Mouse (Mus musculus): ENCODE measurements around the gene Nup214.

Nup214 gene

DNA sequence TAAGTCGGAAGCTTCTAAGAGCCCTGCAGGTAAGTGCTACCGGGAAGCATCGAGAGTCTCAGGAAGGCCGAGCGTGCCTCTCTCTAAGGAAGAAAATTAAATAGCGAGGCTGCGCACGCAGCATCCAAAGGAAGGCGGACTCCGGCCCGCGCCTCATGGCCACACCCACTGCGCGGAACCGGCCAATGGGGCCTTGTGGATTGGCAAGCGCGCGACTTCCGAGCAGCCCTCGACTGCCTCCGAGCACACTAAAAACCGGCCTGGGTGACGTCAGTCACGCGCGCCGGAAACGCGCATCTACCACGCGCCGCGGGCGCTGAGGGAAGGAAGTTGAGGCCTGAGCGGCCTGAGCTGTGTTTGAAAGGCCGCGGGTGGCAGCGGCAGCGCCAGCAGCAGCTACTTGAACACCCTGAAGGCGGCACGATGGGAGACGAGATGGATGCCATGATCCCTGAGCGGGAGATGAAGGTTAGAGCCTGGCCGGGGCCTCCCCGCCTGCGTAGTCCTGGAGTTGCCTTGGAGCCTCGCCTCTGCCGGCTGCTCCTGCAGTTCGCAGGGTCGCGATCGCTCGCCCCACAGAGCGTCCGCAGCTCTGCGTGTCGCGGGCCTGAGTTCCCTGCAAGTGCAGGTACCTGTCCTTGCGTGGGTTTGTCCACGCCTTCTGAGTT is at the start of gene Nup214:
Nup214 (plus strand) TSS at position 296 of the 668 bp plus-strand sequence.
- DNase-seq (ENCODE audit: low spot score in 2 of 2), result peak; percentile 100

DNA sequence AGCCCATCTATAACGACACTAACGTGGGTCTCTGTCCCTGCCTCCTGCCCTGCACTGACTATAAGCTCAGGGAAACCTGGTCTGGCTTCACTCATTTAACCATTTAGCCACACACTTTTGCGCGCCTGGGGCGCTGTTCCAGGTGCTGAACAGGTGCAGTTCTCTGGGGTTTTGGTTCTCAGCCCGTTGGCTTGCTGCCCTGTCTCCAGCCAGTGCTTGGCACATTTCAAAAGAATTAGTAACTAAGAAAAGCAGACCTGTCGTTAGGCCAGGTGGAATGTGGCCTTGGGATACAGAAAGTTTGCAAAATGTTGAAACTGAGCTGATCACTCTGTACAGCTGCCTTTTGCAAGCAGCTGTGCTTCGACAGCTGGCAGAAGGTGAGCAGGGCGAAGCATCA is 49.4 kb upstream of the Nup214 start:
- DNase-seq (ENCODE audit: low spot score in 2 of 2), result no peak

DNA sequence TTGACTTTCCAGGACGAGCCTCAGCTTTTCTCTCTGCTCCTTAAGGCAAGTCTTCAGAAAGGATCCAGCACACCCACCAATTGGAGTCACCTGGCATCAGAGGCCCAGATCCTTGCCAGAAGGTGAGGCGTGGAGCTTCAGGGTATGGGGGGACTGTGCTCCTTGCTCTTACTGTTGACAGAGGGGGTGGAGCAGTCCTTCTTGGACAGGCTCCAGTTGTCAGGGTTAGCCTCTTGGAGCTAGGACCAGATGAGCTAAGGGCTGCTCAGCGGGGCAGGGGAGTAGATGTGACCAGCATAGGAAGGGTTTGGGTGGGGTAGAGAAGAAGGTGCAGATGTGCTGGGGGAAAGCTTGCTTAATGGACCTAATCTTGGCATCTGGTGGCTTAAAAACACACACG is 48.3 kb upstream of the Nup214 start:
- no peak for DNase-seq (ENCODE audit: low spot score in 2 of 2)

DNA sequence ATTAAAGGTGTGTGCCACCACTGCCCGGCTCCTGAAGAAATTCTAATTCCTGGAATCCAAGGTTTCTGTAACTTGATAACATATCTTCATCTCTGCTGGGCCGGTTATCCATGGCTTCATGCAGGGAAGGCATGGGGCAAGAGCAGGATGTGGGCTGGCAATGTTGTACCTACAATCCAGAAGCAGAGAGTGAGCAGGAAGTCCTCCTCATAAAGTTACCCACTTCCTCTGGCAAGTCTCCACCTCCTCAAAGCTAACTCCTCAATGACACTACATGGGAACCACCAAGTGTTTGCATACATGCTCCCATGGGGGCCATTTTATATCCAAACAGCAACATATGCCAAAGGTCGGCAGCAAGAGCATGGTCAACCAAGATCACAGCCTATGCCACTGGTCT is 44.6 kb upstream of the Nup214 start:
- DNase-seq (ENCODE audit: low spot score in 2 of 2), result no peak

DNA sequence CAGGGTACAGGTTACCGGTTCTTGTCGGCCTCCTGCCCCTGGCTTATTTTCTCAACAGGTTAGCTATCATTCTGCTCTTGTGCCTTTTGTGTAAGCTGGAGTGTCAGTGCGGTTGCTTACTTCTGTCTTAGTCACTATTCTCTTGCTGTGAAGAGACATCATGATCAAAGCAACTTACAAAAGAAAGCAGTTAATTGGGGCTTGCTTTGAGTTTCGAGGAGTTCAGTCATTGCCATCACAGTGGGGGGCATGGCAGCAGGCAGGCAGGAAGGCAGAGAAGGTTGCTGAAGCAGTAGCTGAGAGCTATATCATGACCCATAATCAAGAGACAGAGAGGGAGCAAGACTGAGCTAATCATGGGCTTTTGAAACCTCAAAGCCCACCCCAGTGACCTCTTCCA is 39.7 kb upstream of the Nup214 start:
- DNase-seq (ENCODE audit: low spot score in 2 of 2), result no peak

DNA sequence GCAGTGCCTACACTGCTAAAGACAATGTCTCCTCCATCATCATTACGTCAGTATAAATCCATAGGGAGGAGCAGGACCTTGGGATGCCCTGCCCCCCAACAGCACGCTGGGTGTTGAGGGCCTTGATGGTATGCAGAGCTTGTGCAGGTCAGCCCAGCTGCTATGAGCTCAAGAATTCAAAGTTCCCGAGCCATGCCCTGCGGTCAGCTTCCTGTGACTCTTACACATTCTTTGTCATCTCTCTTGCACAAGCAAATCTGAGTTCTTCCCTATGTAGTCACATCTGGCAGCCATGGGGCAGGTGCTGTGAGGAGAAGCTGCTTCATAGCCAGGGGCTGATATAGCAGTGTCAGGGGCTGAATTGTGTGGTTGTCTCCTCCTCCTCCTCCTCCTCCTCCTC is 39.2 kb upstream of the Nup214 start:
- DNase-seq (ENCODE audit: low spot score in 2 of 2), result no peak

DNA sequence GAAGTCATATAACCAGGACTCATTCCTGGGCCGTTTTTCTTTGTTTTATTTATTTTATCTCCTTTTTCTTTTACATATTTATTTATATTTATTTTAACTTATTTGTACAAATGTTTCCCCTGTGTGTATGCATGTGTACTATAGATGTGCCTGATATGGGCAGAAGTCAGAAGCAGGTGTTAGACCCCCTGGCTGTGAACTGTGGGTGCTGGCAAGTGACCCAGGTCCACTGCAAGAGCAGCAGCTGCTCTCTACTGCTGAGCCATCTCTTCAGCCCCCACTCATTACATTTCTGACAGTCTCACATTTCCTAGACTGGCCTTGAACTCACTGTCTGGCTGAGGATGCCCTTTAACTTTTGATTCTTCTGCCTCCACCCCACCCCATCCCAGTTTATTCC is 35.9 kb upstream of the Nup214 start:
- no peak for DNase-seq (ENCODE audit: low spot score in 2 of 2)

DNA sequence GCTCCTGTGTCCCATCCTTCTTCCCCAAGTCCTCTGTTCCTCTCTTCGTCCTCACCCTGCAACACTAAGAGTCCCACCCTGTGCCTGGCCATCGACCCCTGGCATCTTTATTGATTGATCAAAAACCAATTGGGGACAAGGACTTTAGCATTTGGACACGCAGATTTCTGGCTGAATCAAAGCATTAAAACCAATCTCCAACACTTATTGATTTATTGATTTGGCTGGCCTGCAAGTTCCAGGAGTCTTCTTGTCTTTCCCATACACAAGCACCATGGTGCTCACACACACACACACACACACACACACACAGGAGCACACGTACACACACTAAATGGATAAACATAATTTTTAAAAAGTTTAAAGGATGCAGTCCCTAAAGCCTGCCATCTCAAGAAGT is 31.2 kb upstream of the Nup214 start:
- no peak for DNase-seq (ENCODE audit: low spot score in 2 of 2)

DNA sequence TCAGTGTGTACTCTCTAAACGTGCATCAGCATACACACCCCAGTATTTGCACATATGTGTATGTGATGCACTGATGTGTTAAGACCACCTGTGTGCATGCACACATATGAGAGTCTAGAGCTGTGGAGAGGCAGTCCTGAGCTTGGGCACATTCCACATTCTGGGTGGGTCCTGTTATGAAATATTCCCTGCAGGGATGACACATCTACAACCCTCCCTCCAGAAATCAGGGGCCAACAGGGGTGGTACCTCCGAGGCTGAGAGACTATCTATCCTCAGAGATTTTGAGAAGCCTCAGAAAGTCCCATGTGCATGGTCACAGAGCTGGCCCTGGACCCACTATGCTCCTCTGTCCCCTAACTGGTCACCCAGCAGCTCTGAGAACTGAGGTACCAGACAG is 28.7 kb upstream of the Nup214 start:
- DNase-seq (ENCODE audit: low spot score in 2 of 2), result no peak

DNA sequence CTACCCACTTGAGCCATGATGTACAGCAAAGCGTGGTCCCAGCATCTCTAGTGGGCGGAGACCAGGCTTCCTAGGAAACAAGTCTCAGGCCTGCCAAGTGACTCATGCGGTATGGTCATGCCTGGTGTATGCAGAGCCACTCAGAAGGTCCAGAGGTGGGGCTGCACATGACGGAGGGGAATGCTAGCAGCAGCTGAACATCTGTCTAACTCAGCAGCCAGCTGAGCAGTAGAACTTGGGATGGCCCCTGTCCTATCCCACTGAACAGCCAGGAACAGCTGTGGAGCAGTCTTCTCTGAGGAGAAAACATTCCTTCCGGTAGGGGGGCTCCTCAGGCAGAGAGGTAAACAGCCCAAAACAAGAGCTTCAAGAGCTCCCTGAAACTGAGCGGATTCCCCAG is 25.8 kb upstream of the Nup214 start:
- DNase-seq (ENCODE audit: low spot score in 2 of 2), result no peak

DNA sequence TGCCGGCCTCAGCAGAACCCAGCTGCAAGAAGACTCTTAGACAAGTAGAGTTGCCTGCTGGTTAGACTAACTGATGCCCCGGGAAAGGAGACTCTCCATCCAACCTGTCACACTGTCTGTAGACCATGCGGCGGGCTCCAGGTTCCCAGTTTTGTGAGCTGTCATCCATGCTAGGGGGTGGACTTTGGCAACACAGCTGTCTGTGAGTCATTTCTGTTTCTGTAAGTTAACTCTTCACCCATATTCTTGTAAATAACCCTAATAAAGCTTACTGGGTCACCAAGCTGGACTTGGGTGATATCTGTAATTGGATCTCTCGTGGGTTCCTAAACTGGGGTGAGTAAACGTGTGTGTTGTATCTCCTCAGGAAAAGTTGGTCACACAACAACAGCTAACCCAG is 25.4 kb upstream of the Nup214 start:
- DNase-seq (ENCODE audit: low spot score in 2 of 2), result no peak

DNA sequence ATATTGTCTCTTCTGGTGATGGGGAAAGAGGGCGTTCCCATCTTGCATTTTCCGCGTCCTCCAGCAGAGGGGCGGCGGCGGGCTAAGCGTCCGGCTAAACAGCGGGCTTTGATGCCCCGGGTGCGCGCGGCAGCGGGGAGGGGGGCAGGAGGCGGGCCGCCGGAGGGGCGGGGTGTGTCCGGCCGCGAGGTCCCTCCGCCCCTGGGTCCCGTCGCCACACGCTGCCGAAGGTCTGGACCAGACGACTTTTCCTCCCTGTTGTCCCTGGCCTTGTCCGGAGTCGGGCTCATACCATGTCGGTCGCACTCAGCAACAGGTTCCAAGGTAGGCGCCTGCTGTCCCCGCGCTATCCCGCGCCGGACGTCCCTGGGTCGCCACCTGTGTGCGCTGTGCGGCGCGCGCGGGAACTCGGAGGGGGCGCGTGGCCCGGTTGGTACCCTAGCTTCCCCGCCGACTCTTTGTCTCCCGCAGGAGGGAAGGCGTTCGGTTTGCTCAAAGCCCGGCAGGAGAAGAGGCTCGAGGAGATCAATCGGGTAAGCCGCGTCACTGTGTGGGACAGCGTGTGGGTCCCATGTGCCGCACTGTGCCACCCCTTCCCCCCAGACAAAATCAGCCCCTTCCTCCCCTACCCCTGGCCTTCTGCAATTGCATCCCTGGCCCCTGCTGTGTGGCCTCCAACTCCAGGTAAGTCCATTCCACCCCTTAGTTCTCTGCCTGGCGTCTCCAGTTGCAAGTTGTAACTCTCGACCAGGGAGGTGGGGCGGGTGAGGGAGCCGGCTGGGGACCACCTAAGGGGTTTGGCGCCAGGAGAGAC is 24.0 kb upstream of the Nup214 start, which contains the start of gene Aif1l:
Aif1l (plus strand) TSS at position 82 of the 814 bp plus-strand sequence.
- peak; percentile 12 to 18 for DNase-seq (ENCODE audit: low spot score in 2 of 2)

DNA sequence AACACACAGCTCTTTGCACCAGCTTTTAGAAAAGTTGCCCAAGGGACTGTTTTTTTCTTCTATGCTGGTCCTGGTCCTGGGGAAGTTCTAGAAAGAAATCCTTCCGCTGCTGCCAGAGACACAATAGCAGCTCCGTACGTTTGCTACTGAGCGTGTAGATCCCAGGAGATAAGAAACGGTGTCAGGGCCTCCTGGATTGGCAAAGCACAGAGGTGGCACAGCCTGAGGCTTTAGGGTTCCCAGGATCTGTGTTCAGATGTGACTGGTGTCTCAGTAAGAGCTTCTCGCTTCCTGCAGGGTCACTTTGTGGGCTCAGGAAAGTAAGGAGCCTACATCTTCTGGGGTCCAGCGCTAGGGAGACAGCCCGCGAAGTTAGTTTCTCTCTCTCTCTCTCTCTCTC is 23.3 kb upstream of the Nup214 start:
- DNase-seq (ENCODE audit: low spot score in 2 of 2), result no peak

DNA sequence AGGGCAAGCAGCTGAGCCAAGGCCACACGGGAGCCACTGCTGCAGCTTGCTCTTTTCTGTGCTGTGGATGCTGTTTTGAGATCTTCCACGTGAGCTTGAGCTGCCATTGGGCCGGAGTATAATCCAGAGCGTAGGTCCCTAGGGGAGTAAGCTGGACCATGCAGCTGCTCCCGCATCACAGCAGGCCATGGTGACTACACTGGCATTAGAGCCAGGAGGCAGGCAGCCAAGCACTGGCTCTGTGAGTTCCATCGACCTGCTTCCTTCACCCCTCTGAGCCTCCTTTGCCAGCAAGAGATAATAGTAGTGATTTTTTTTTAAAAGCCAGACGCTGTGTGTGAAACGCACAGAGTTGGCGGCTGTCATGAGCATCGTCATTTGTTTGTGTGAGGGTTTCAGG is 22.0 kb upstream of the Nup214 start:
- DNase-seq (ENCODE audit: low spot score in 2 of 2), result no peak

DNA sequence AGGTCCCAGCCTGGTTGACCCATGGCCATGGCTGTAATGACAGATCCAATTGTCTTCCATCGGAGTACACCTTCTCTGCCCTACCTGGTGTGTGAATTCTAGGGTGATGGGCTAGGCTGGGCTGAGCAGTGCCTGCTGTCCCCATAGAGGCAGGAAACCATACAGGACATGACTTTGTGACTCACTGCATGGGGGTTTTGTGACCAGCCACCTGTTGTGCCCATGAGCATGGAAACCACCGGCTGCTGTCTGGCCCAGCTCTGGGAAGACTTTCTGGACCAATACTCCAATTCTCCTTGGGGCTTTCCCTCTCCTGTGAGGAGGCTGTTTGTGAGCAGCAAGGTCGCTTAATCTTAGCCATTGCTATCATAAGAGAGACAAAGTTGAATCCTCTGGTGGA is 21.5 kb upstream of the Nup214 start:
- no peak for DNase-seq (ENCODE audit: low spot score in 2 of 2)

DNA sequence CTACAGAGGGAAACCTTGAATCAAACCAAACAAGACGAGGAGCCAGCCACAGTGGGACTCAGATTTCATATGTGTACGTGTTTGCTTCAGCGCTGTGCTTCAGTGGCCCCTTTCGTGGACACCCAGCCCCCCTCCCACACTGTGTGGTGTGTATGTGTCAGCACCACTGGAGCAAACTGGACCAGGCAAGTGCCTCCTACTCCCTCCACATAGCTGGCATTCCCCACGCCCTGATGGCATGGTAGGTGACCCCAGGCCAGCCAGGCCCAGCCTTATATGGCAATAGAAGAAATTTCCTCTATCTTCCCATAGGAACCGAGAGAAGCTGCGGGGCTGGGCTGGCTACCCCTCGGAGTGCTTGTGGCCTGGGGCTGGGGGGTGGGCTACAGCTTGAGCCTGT is 20.5 kb upstream of the Nup214 start:
- no peak for DNase-seq (ENCODE audit: low spot score in 2 of 2)

DNA sequence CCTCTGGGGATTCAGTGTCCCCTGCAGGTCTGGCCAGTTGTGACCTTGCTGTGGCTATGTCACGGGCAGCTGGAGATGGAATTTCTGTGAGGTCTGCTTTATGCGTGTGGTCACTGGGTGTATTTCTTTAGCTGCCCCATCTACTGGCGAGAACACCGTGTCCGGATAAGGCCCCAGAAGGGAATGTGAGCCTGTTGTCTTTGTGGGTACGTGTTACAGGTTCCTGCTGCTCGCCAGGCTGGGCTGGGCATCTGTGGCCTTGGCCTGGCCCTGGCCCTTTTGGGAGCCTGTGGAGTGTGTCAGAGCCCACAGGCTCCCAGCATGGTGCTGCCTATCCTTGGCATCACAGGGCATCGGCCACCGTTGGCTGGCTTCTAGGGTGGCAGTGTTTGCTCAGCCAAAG is 19.5 kb upstream of the Nup214 start:
- no peak for DNase-seq (ENCODE audit: low spot score in 2 of 2)

DNA sequence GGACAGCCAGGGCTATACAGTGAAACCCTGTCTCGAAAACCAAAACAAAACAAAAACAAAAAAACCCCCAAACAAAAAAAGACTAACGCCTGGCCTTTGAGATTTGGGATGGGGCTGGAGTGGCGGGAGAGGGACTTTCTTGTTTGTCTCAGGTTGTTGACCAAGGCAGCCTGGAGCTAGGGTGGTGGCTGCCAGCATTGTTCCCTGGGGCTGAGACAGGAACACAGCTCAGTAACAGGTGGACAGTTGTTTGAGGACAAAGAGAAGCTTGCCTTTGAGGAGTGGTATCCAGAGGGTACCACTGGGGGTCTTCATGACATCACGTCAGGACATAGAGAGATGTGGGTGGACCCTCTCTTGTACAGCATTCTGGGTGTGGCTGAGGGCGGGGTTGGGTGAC is 18.6 kb upstream of the Nup214 start:
- no peak for DNase-seq (ENCODE audit: low spot score in 2 of 2)

DNA sequence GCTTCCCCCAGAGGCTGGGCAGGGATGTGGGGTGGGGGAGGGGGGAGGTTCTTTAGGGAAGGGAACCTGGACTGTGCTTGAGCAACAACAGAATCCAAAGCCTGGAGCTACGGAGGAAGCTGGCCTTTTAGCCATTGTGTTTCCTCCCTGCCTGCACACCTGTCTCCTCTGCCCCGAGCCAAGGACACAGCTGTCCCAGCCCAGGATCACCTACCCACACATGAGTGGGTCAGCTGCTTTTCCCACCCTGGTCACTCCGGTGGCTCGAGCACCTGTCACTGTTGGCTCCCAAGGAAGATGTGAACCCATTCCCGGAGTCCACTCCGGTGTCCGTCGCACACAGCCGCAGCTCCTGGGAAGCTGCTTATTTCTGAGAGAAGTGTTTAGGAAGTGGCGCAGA is 17.0 kb upstream of the Nup214 start:
- DNase-seq (ENCODE audit: low spot score in 2 of 2), result no peak

DNA sequence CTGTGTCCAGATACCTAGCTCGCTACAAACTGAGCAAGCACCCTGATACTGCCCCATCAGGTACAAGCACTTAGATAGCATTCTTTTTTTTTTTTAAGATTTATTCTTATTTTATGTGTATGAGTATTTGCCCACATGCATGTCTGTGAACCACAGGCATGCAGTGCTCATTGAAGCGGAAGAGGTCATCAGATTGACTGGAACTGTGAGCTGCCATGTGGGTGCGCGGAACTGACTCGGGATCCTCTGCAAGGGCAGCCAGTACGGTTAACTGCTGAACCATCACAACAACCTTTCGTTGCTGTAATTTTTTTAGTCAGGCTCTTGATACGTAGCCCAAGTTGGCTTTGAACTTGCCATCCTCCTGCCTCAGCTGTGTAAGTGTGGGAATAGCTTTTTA is 13.2 kb upstream of the Nup214 start:
- no peak for DNase-seq (ENCODE audit: low spot score in 2 of 2)

DNA sequence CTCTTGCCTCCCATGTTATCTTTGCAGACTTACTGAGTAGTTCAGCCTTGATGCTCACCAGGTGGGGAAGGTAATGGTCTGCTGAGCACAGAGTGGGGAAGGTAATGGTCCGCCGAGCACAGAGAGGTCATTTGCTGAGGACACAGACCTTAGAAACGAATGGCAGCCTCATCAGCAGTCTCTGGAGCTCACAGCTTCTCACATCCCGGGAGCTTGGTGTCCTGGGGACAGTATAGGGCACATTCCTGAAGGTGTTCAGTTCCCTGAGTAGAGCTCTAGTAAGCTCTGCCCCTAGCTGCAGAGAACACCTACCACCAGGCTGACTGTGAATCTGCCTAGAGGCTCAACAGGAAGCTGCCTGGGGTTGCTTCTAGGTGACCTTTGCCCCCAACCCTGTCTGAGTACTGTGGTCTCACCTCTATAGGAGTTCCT is 12.4 kb upstream of the Nup214 start:
- no peak for DNase-seq (ENCODE audit: low spot score in 2 of 2)

DNA sequence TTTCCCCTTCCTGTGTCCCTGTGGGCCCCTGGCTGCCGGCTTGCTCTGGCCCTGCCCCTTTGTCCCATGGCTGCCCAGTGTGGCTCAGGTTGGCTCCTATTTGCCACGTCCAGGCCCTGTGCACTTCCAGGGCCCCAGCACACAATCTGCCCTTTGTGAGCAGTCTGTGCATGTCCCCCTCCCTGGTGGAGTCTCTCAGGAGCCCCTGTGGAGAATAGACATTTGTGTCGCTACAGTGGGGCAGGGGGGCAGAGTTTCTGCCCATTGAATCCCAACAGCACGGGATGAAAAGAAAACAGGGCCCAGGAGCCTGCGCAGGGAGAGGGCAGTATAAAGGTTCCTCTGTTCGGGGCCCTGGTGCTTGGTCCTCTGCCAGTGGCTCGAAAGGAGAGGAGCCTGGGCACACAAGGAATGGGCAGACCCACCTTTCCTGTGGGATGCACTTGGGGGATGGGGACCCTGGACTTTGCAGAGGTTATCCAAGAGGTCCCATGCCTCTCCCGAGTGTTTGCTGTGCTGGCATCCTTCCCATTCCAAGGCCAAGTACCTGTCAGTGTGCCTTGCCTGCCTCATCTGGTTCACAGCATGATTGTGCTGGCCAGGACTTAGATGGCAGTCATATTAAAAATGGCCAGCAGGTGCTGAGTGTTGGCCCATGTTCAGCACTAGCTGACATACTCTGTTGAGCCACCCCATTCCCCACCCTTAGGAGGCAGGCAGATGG is 11.6 kb upstream of the Nup214 start:
- peak; percentile 19 to 52 for DNase-seq (ENCODE audit: low spot score in 2 of 2)

DNA sequence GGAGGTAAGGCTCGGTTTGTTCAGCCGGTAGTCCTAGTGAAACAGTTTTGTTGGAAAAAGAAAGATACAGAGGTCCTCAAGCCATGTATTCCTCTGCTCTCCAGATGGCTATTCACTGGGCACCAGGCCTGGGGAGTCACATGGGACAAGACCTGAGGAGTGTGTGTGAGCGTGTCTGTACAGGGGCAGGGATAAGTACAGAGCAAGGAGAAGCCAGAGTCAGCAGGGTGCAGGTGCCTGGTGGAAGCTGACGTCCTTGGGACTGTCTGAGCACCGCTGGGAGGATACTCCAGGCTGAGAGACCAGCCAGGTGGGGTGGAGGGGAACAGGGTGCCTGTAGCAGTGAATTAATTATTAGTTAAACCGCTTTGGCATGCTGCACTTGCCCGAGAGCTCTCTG is 10.7 kb upstream of the Nup214 start:
- no peak for DNase-seq (ENCODE audit: low spot score in 2 of 2)

Data from right cerebral cortex, adult 2 months (tissue).